Mouse (Mus musculus): ENCODE measurements around the gene Olfr825.

- TF ChIP-seq CTCF (IDR thresholded peaks at IDR 0.05) = no peak
- no peak for TF ChIP-seq POLR2A (IDR thresholded peaks at IDR 0.05; ENCODE audit: insufficient read depth, low read depth, low read length)
- no peak for TF ChIP-seq EP300 (IDR thresholded peaks at IDR 0.05; ENCODE audit: insufficient read depth, low read depth, low read length)
Measured at GRCm38 (mm10) chr10:130214303-130214702, 47.7 kb upstream of the Olfr825 start, which contains the start of gene Olfr827.
